Mouse (Mus musculus) thymus, postnatal 0 days (tissue): Measurements from ENCODE around the gene Aen. TPM values are rescaled to one million over a fixed set of nuclear protein-coding genes. Genes with fewer than 3 reads are reported as not detected.

ENCODE experiments used
- DNase-seq: peaks from one replicate; pipeline ENCODE4 v3.0.0-alpha.2; 2015; ENCODE audit warnings: low spot score
- polyA plus RNA-seq: library from polyadenylated mRNA; unstranded; fragments of >200 nt; fragmentation: Nextera tagmentation; extraction: Ambion mirVana; gene quantifications from 2 replicates; pipeline ENCODE4 v1.2.1, GENCODE M21; 2015

The Aen gene
- polyA plus RNA-seq, 1 experiment from 2014 or later = 45.4 TPM

- DNase-seq = peak; percentile 85
Measured at GRCm38 (mm10) chr7:78890641-78891040, 5.0 kb upstream of the Aen start.

DNA sequence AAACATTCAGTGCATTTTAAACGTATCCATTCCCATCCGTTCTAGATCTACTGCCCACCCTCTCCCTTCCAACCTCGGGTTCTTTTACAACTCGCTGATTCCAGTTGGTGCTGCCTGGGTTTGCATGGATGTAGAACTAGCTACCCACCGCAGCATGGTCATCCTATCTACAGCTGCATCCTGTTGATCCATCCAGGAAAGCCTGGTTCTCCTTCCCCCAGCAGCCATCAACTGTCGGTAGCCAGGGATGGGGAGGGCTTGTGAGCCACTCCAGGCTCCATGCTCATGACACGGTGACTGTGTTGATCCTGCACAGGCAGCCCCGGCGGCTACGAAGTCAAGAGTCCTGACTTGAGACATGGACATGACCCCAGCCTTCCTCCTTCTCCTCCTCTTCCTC lies 1.7 kb upstream of the Aen start:
- no peak for DNase-seq

- no peak for DNase-seq
Measured at GRCm38 (mm10) chr7:78895021-78895652, 517 bp upstream of the Aen start.

- no peak for DNase-seq
Measured at GRCm38 (mm10) chr7:78897567-78897966, 1.9 kb downstream of the Aen start.

GRCm38 (mm10) chr7:78903174-78903870 lies 7.7 kb downstream of the Aen start:
- no peak for DNase-seq

GRCm38 (mm10) chr7:78904175-78904574 lies 8.5 kb downstream of the Aen start:
- DNase-seq = no peak

- DNase-seq = no peak
Measured at GRCm38 (mm10) chr7:78909026-78909425, 13.4 kb downstream of the Aen start.

DNA sequence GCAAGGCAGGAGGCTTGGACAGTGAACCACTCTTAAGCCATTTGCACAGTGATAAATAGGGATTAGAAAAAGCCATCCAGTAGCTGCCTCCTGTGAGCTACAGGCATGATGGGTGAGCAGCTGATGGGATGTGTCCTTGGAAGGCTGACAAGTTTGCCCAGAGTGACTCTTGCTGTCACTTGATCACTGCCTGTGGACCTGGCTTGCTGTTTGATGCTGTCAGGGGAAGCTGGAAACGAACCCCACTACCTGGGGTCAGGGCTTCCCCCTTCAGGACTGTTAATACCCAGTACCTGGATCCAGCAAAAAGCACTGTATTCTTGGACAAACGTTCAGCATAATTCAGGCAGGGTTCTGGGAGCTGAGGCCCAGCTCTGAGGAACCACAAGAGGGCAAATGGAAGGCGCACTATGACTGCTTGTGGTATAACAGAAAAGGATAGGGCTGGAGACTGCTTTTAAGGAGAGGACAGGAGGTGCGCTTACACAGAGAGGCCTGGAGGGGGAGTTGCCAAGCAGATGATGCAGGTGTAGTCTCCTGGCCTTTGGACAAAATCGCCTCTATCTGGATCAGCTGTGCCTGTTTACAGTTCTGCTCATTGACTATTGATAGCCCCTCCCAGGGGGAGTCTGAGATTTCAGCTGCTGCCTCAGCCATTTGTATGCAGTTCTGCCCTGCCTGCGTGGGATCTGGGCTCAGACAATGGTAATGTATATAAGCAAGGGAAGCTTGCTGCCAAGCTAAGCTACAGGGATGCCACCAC lies 14.9 kb downstream of the Aen start:
- DNase-seq = peak; percentile 21

GRCm38 (mm10) chr7:78911209-78911608 lies 15.6 kb downstream of the Aen start:
- no peak for DNase-seq

DNA sequence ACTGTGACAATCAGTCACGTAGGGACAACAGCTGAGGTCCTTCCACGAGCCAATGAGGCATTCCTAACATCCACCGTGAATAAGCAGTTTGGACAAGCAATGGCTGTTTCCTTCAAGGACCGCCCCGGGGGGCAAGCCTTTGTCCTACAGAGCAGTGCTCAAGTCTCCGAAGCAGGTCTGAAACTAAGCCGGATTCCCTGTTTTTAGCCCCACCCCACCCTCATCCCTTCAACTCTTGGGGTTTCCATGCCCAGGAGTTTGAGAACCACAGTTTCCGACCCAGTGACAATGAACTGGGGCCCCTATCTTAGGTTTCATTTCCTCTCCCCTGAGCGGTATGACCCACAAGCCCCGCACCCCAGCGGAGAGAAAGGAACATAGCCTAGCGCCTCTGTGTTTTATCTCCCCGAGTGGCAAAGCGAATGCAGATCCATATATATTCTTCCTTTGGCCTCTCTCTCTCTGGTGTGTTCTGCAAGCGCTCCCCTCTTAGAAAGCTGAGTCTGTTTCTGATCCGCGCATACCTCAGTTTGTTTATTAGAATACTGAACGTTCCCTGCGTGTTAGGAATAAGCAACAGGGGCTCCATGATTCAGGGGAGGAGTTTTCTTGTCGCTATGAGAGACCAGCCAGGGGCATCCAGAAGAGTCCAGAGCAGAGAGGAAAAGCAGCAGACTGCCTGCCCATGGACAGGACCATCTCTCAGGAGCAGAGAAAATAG lies 16.8 kb downstream of the Aen start:
- peak; percentile 81 for DNase-seq

DNA sequence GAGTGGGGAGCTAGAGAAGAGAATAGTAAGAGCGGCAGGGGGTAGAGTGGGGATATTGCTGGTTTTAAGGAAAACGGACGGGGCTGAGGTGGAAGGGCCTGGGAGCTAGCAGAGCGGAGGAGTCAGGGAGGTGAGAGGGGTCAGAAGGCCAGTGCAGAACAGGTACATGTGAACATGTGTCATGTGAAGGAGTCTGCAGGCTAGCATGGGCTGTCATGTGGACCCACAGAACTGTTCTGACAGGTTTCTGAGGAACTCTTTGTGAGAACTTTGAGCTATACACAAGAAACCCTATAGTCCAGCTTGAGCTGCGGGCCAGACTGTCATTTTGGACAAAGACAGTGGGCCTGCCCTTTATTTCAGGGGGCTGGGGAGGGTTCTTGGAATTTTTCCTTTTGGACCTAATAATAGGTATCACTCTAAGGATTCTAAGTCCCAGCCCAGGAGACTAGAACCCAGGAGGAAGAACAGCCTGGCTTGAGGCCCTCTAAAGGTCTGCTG lies 17.4 kb downstream of the Aen start, which contains the start of gene Isg20:
TSS of gene Isg20 (plus strand) at position 451 of the 501 bp plus-strand sequence.
- no peak for DNase-seq

- peak; percentile 69 for DNase-seq
Measured at GRCm38 (mm10) chr7:78913649-78914544, 18.2 kb downstream of the Aen start.

- DNase-seq = no peak
Measured at GRCm38 (mm10) chr7:78914545-78914845, 18.8 kb downstream of the Aen start.

- DNase-seq = no peak
Measured at GRCm38 (mm10) chr7:78914896-78915510, 19.3 kb downstream of the Aen start.

DNA sequence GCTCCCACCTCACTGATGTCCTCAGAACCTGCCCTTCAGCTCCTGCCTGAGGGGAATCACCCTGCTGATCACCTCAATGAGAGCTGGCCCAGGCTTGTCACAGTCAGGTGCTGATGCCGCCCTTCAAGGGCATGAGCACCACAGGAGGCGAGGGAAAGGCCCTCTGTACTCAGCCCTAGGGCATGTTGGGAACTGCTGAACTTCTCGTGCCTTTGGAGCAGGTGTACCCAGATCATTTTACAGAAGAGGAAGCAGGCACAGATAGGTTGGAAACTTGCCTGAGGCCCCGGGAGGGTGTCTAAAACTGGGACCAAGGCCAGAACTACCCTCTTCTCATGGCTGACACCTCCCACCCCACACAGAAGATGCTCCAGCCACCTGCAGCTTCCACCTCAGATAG lies 23.0 kb downstream of the Aen start:
- no peak for DNase-seq

- DNase-seq = no peak
Measured at GRCm38 (mm10) chr7:78922506-78922905, 26.9 kb downstream of the Aen start.

DNA sequence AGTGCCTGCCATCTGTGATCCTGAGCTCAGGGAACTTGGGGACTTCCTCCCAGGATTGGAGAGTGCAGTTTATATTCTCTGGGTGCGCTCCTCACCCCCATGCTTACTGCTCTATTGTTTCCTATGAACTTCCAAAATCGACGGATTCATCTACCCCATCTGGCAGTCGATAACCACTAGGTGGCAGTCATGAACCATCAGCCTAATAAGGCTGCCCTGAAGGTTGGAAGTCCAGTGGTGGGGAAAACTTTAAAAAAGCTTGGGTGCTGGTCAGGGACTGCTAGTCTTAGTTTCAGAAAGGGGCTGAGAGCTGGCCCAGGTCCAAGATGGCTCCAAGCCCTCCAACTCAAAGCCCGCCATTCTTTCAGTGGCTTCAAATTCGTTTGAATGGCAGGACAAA lies 28.6 kb downstream of the Aen start:
- DNase-seq = peak; percentile 69

DNA sequence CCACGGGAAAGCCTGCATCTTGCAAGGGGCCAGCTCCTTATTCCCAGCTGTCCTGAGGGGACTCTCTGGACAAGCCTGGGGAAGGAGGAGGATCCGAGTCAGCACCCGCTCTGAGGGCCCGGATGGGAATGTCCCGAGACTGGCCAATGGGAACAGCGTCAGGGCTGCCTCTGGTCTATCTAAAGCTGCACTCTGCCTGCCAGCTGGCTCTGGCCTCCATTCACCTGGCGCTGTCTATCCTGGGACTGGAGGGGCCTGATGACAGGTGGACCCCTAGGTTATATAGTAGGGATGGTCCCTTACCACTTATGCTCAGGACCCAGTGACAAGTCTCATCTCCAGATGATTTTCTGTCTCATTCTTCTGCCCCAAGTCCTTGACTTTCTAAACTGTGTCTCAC lies 29.1 kb downstream of the Aen start:
- no peak for DNase-seq

DNA sequence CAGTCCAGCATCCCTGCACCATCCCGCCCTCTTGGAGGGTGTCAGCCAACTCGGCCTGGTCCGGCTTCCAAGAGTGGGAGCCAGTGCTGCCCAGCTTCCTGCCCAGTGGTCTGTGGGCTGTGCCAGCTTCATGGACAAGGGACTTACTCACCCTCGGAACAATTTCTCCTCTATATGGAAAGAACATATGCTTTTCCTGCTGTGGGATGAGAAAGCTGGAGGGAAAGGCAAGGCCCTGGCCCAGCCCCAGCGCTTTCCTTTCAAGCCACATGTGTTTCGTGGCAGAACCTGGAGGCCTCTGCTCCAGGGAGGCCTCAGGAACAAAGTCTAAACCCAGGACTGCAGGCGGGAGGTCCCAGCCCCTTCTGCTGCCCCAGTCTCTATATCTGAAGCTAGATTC lies 30.0 kb downstream of the Aen start:
- no peak for DNase-seq

GRCm38 (mm10) chr7:78926156-78926555 lies 30.5 kb downstream of the Aen start:
- no peak for DNase-seq
